Mouse (Mus musculus): ENCODE data around the gene Tet3.

DNA sequence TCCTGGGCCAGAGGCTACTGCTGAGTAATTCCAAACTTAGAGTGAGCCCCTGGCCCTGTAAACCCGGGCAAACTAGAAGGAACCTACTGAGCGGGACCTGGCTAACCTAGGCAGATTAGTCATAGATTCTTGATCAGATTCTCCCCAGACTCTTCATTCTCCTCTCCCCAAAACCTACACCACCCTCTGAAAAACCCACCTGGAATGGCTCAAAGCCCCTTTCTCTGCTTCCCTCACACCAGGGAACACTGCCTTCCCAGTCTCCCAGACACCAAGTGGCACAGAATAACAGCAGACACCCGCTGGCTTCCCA is 18.7 kb downstream of the Tet3 start:
- no peak for TF ChIP-seq CTCF (IDR thresholded peaks at IDR 0.05)
- no peak for TF ChIP-seq POLR2A (IDR thresholded peaks at IDR 0.05; ENCODE audit: insufficient read depth, low read depth, low read length)
